Mouse (Mus musculus) E14TG2a.4 (cell line): ENCODE data around the gene H2-Eb1.

ENCODE experiments used
- H3K27me3 ChIP-seq: 2 replicates; pipeline ENCODE4 v1.6.1; 2014; ENCODE audit warnings: low read length, control low read depth; ENCODE audit not compliant: insufficient read depth
- H3K36me3 ChIP-seq: 2 replicates; pipeline ENCODE4 v1.6.1; 2014; ENCODE audit warnings: low read length, control low read depth; ENCODE audit not compliant: insufficient read depth
- H3K4me1 ChIP-seq: replicated peaks from 2 replicates; pipeline ENCODE4 v1.6.1; 2014; ENCODE audit warnings: low read depth, low read length, control low read depth
- H3K4me3 ChIP-seq: replicated peaks from 2 replicates; pipeline ENCODE4 v1.5.1; 2014; ENCODE audit warnings: mild to moderate bottlenecking, low read length
- H3K9me3 ChIP-seq: 2 replicates; pipeline ENCODE4 v1.6.1; 2014; ENCODE audit warnings: low read length, control low read depth
- CTCF ChIP-seq: conservative IDR thresholded peaks from 2 replicates; pipeline ENCODE4 v1.5.1; 2014; ENCODE audit warnings: low read length
- NANOG ChIP-seq: IDR thresholded peaks from 2 replicates; pipeline ENCODE4 v1.6.1; 2014; ENCODE audit warnings: borderline replicate concordance, low read length, mixed read lengths
- POU5F1 ChIP-seq: IDR thresholded peaks from 2 replicates; pipeline ENCODE4 v1.6.1; 2014; ENCODE audit warnings: low read length, borderline replicate concordance

H2-Eb1 gene

GRCm38 (mm10) chr17:34285371-34285770 lies 20.3 kb upstream of the H2-Eb1 start:
- Histone ChIP-seq H3K36me3 (no peaks in the 10 kb centered on the region), H3K4me1 (no peaks in the 10 kb centered on the region), H3K4me3 (no peak overlapping the region), H3K27me3 (no peaks in the 10 kb centered on the region), H3K9me3 (no peaks in the 10 kb centered on the region)
- TF ChIP-seq POU5F1 (no peak), NANOG (no peak), CTCF (no peak)

- H3K36me3 ChIP-seq, result no peaks in the 10 kb centered on the region
- TF ChIP-seq NANOG (no peak), CTCF (0 out of 2 replicates have a peak, but pooled peaks have one; percentile 25), POU5F1 (no peak)
- H3K4me1 ChIP-seq, result no peaks in the 10 kb centered on the region
- no peaks in the 10 kb centered on the region for H3K9me3 ChIP-seq
- H3K4me3 ChIP-seq, result no peak overlapping the region
- H3K27me3 ChIP-seq, result no peaks in the 10 kb centered on the region
Measured at GRCm38 (mm10) chr17:34285848-34286247, 19.8 kb upstream of the H2-Eb1 start.

- Histone ChIP-seq H3K4me1 (no peaks in the 10 kb centered on the region; the same call in 1 of the 2 replicates), H3K36me3 (no peaks in the 10 kb centered on the region), H3K4me3 (no peak overlapping the region), H3K9me3 (no peaks in the 10 kb centered on the region), H3K27me3 (no peaks in the 10 kb centered on the region)
- TF ChIP-seq POU5F1 (no peak), NANOG (no peak)
Measured at GRCm38 (mm10) chr17:34286501-34286900, 19.2 kb upstream of the H2-Eb1 start.

- Histone ChIP-seq H3K4me1 (peaks cover 2% of the 10 kb centered on the region; the same call in 1 of the 2 replicates), H3K4me3 (no peak overlapping the region), H3K27me3 (no peaks in the 10 kb centered on the region), H3K36me3 (no peaks in the 10 kb centered on the region), H3K9me3 (no peaks in the 10 kb centered on the region)
- TF ChIP-seq NANOG, result no peak
- no peak for TF ChIP-seq CTCF
- no peak for TF ChIP-seq POU5F1
Measured at GRCm38 (mm10) chr17:34286999-34287398, 18.7 kb upstream of the H2-Eb1 start.

GRCm38 (mm10) chr17:34287648-34288047 lies 18.0 kb upstream of the H2-Eb1 start, which contains the start of gene H2-Aa:
Gene H2-Aa (minus strand): TSS chr17:34287823.
- Histone ChIP-seq H3K4me1 (peaks cover 2% of the 10 kb centered on the region; the same call in 1 of the 2 replicates), H3K4me3 (no peak within 1 kb of the TSS), H3K27me3 (no peaks in the 10 kb centered on the region), H3K9me3 (no peaks in the 10 kb centered on the region), H3K36me3 (no peaks in the 10 kb centered on the region)
- no peak for TF ChIP-seq NANOG
- no peak for TF ChIP-seq CTCF
- no peak for TF ChIP-seq POU5F1

GRCm38 (mm10) chr17:34288131-34288530 lies 17.5 kb upstream of the H2-Eb1 start:
- H3K4me3 ChIP-seq, result no peak overlapping the region
- no peak for TF ChIP-seq POU5F1
- TF ChIP-seq CTCF, result no peak
- TF ChIP-seq NANOG, result no peak
- H3K9me3 ChIP-seq, result no peaks in the 10 kb centered on the region
- peaks cover 2% of the 10 kb centered on the region; the same call in 1 of the 2 replicates for H3K4me1 ChIP-seq
- no peaks in the 10 kb centered on the region for H3K36me3 ChIP-seq
- no peaks in the 10 kb centered on the region for H3K27me3 ChIP-seq

- Histone ChIP-seq H3K27me3 (peaks cover 9% of the 10 kb centered on the region; the same call in 1 of the 2 replicates), H3K9me3 (no peaks in the 10 kb centered on the region), H3K4me3 (no peak overlapping the region), H3K4me1 (peaks cover 9% of the 10 kb centered on the region; the same call in 1 of the 2 replicates), H3K36me3 (no peaks in the 10 kb centered on the region)
- TF ChIP-seq CTCF, result no peak
- no peak for TF ChIP-seq NANOG
Measured at GRCm38 (mm10) chr17:34291609-34292008, 14.1 kb upstream of the H2-Eb1 start.

- no peak for TF ChIP-seq POU5F1
- TF ChIP-seq NANOG, result no peak
- no peak for TF ChIP-seq CTCF
- H3K9me3 ChIP-seq, result no peaks in the 10 kb centered on the region
- H3K4me1 ChIP-seq, result peaks cover 9% of the 10 kb centered on the region; the same call in 1 of the 2 replicates
- H3K27me3 ChIP-seq, result peaks cover 14% of the 10 kb centered on the region; the same call in 1 of the 2 replicates
- H3K36me3 ChIP-seq, result no peaks in the 10 kb centered on the region
- no peak overlapping the region for H3K4me3 ChIP-seq
Measured at GRCm38 (mm10) chr17:34292570-34292969, 13.1 kb upstream of the H2-Eb1 start.

- no peaks in the 10 kb centered on the region for H3K36me3 ChIP-seq
- H3K4me1 ChIP-seq, result peaks cover 9% of the 10 kb centered on the region; the same call in 1 of the 2 replicates
- no peak for TF ChIP-seq POU5F1
- no peak for TF ChIP-seq NANOG
- H3K27me3 ChIP-seq, result peaks cover 20% of the 10 kb centered on the region; the same call in 1 of the 2 replicates
- no peak overlapping the region for H3K4me3 ChIP-seq
- H3K9me3 ChIP-seq, result no peaks in the 10 kb centered on the region
Measured at GRCm38 (mm10) chr17:34293533-34293932, 12.1 kb upstream of the H2-Eb1 start.
